Mouse (Mus musculus): ENCODE results near the gene Kcnab1. TPM values are rescaled to one million over a fixed set of nuclear protein-coding genes. Genes with fewer than 3 reads are reported as not detected.

The Kcnab1 gene
- polyA plus RNA-seq, 1 experiment from 2014 or later: 2.5 TPM

GRCm38 (mm10) chr3:65214635-65215034, 105.5 kb downstream of the Kcnab1 start:
- no peak overlapping the region for H3K4me3 ChIP-seq
- WGBS: 94% methylated on average over 2 of the region's 2 CpGs

GRCm38 (mm10) chr3:65217673-65218579, 108.7 kb downstream of the Kcnab1 start:
- peaks cover 8% of the 10 kb centered on the region; the same call in 1 of the 2 replicates for H3K27me3 ChIP-seq (ENCODE audit: low read depth, poor library complexity, severe bottlenecking)
- no peaks in the 10 kb centered on the region for H3K4me1 ChIP-seq
- DNase-seq (ENCODE audit: low spot score): no peak
- no peak overlapping the region for H3K4me3 ChIP-seq
- H3K27ac ChIP-seq: no peak overlapping the region
- no peaks in the 10 kb centered on the region for H3K36me3 ChIP-seq
- 91% methylated on average over 7 of the region's 7 CpGs for WGBS
- H3K9me3 ChIP-seq (replicated peaks): no peaks in the 10 kb centered on the region

More at GRCm38 (mm10) chr3:65214635-65215034, 105.5 kb downstream of the Kcnab1 start:
- no peaks in the 10 kb centered on the region for H3K9me3 ChIP-seq (replicated peaks)
- H3K27ac ChIP-seq: no peak overlapping the region
- DNase-seq (ENCODE audit: low spot score): no peak
- peaks cover 33% of the 10 kb centered on the region; the same call in 1 of the 2 replicates for H3K27me3 ChIP-seq (ENCODE audit: low read depth, poor library complexity, severe bottlenecking)
- no peaks in the 10 kb centered on the region for H3K36me3 ChIP-seq
- no peaks in the 10 kb centered on the region for H3K4me1 ChIP-seq

- H3K27ac ChIP-seq: no peak overlapping the region
- H3K27me3 ChIP-seq (ENCODE audit: low read depth, poor library complexity, severe bottlenecking): no peaks in the 10 kb centered on the region
- no peaks in the 10 kb centered on the region for H3K36me3 ChIP-seq
- no peaks in the 10 kb centered on the region for H3K9me3 ChIP-seq (replicated peaks)
- DNase-seq (ENCODE audit: low spot score): no peak
- H3K4me3 ChIP-seq: no peak overlapping the region
- H3K4me1 ChIP-seq: no peaks in the 10 kb centered on the region
Measured at GRCm38 (mm10) chr3:65220287-65220686, 111.1 kb downstream of the Kcnab1 start.

- Histone ChIP-seq H3K36me3 (no peaks in the 10 kb centered on the region), H3K4me1 (no peaks in the 10 kb centered on the region), H3K27me3 (ENCODE audit: low read depth, poor library complexity, severe bottlenecking) (no peaks in the 10 kb centered on the region), H3K9me3 (replicated peaks) (no peaks in the 10 kb centered on the region), H3K4me3 (no peak overlapping the region), H3K27ac (no peak overlapping the region)
- no peak for DNase-seq (ENCODE audit: low spot score)
- 91% methylated on average over 2 of the region's 2 CpGs for WGBS
Measured at GRCm38 (mm10) chr3:65223635-65224034, 114.5 kb downstream of the Kcnab1 start.

GRCm38 (mm10) chr3:65230978-65231377, 121.8 kb downstream of the Kcnab1 start:
- Histone ChIP-seq H3K27ac (no peak overlapping the region), H3K27me3 (ENCODE audit: low read depth, poor library complexity, severe bottlenecking) (no peaks in the 10 kb centered on the region), H3K9me3 (replicated peaks) (no peaks in the 10 kb centered on the region), H3K4me3 (no peak overlapping the region), H3K36me3 (no peaks in the 10 kb centered on the region), H3K4me1 (no peaks in the 10 kb centered on the region)
- WGBS: 78% methylated on average over 1 of the region's 1 CpGs
- DNase-seq (ENCODE audit: low spot score): no peak

- no peak overlapping the region for H3K27ac ChIP-seq
- no peak for DNase-seq (ENCODE audit: low spot score)
- H3K36me3 ChIP-seq: no peaks in the 10 kb centered on the region
- WGBS: 88% methylated on average over 11 of the region's 11 CpGs
- H3K4me3 ChIP-seq: no peak overlapping the region
- H3K9me3 ChIP-seq (replicated peaks): no peaks in the 10 kb centered on the region
- no peaks in the 10 kb centered on the region for H3K4me1 ChIP-seq
- H3K27me3 ChIP-seq (ENCODE audit: low read depth, poor library complexity, severe bottlenecking): no peaks in the 10 kb centered on the region
Measured at GRCm38 (mm10) chr3:65231419-65232090, 122.4 kb downstream of the Kcnab1 start.

GRCm38 (mm10) chr3:65249023-65249422, 139.8 kb downstream of the Kcnab1 start:
- Histone ChIP-seq H3K9me3 (replicated peaks) (no peaks in the 10 kb centered on the region), H3K4me3 (no peak overlapping the region), H3K4me1 (no peaks in the 10 kb centered on the region), H3K36me3 (no peaks in the 10 kb centered on the region), H3K27ac (no peak overlapping the region), H3K27me3 (ENCODE audit: low read depth, poor library complexity, severe bottlenecking) (no peaks in the 10 kb centered on the region)
- WGBS: 70% methylated on average over 6 of the region's 6 CpGs
- DNase-seq (ENCODE audit: low spot score): no peak

GRCm38 (mm10) chr3:65260521-65260920, 151.3 kb downstream of the Kcnab1 start:
- no peak for DNase-seq (ENCODE audit: low spot score)
- Histone ChIP-seq H3K27me3 (ENCODE audit: low read depth, poor library complexity, severe bottlenecking) (no peaks in the 10 kb centered on the region), H3K4me1 (no peaks in the 10 kb centered on the region), H3K4me3 (no peak overlapping the region), H3K27ac (no peak overlapping the region), H3K36me3 (no peaks in the 10 kb centered on the region), H3K9me3 (replicated peaks) (no peaks in the 10 kb centered on the region)
- WGBS: 91% methylated on average over 4 of the region's 4 CpGs

- Histone ChIP-seq H3K4me3 (no peak overlapping the region), H3K4me1 (no peaks in the 10 kb centered on the region), H3K27me3 (ENCODE audit: low read depth, poor library complexity, severe bottlenecking) (no peaks in the 10 kb centered on the region), H3K9me3 (replicated peaks) (no peaks in the 10 kb centered on the region), H3K36me3 (no peaks in the 10 kb centered on the region), H3K27ac (no peak overlapping the region)
- 87% methylated on average over 12 of the region's 12 CpGs for WGBS
- DNase-seq (ENCODE audit: low spot score): no peak
Measured at GRCm38 (mm10) chr3:65262506-65263422, 153.6 kb downstream of the Kcnab1 start.

GRCm38 (mm10) chr3:65273317-65273716, 164.1 kb downstream of the Kcnab1 start:
- H3K9me3 ChIP-seq (replicated peaks): no peaks in the 10 kb centered on the region
- no peak for DNase-seq (ENCODE audit: low spot score)
- H3K4me3 ChIP-seq: no peak overlapping the region
- no peak overlapping the region for H3K27ac ChIP-seq
- H3K36me3 ChIP-seq: no peaks in the 10 kb centered on the region
- WGBS: 65% methylated on average over 1 of the region's 1 CpGs
- no peaks in the 10 kb centered on the region for H3K27me3 ChIP-seq (ENCODE audit: low read depth, poor library complexity, severe bottlenecking)
- H3K4me1 ChIP-seq: no peaks in the 10 kb centered on the region

- no peaks in the 10 kb centered on the region for H3K9me3 ChIP-seq (replicated peaks)
- H3K36me3 ChIP-seq: no peaks in the 10 kb centered on the region
- WGBS: 89% methylated on average over 10 of the region's 10 CpGs
- no peak overlapping the region for H3K4me3 ChIP-seq
- H3K27me3 ChIP-seq (ENCODE audit: low read depth, poor library complexity, severe bottlenecking): no peaks in the 10 kb centered on the region
- H3K4me1 ChIP-seq: no peaks in the 10 kb centered on the region
- no peak overlapping the region for H3K27ac ChIP-seq
- DNase-seq (ENCODE audit: low spot score): no peak
Measured at GRCm38 (mm10) chr3:65277777-65278176, 168.6 kb downstream of the Kcnab1 start.

- no peak overlapping the region for H3K4me3 ChIP-seq
Measured at GRCm38 (mm10) chr3:65283366-65283765, 174.2 kb downstream of the Kcnab1 start.

More at GRCm38 (mm10) chr3:65283366-65283765, 174.2 kb downstream of the Kcnab1 start:
- Histone ChIP-seq H3K36me3 (no peaks in the 10 kb centered on the region), H3K27ac (no peak overlapping the region), H3K4me1 (no peaks in the 10 kb centered on the region), H3K27me3 (ENCODE audit: low read depth, poor library complexity, severe bottlenecking) (no peaks in the 10 kb centered on the region), H3K9me3 (replicated peaks) (no peaks in the 10 kb centered on the region)
- WGBS: 79% methylated on average over 2 of the region's 2 CpGs
- no peak for DNase-seq (ENCODE audit: low spot score)

Measured in limb, embryonic 10.5 days (tissue).